Mouse (Mus musculus): ENCODE measurements around the gene Mug1.
"Not testable (repeated sequence)": the region's sequence is repeated elsewhere in the genome, so short reads cannot be mapped to it uniquely, and the experiment has no call there.

The Mug1 gene

GRCm38 (mm10) chr6:121838271-121838670 lies at the start of gene Mug1:
Mug1 (plus strand) TSS chr6:121838541.
- DNase-seq (ENCODE audit: low spot score in 2 of 2): not testable (repeated sequence)

DNA sequence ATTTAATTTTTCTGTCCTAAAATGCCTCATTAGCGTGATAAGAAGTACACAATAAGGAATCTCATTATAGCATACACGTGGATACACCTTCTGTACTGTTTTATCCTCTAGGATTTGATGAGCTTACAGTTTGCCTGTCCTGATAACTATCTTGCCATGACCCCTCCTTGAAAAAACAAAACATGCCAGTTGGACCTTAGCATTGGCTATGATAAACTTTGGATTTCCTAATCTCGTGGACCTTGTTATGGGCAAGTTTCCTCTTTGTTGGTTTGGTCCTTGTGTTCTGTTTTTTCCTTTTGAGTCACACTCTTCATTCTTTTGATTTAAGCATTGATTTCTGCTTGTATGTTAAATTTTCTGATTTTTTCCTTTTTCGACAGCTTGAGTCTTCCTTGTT lies 10.3 kb upstream of the Mug1 start:
- DNase-seq (ENCODE audit: low spot score in 2 of 2): no peak

DNA sequence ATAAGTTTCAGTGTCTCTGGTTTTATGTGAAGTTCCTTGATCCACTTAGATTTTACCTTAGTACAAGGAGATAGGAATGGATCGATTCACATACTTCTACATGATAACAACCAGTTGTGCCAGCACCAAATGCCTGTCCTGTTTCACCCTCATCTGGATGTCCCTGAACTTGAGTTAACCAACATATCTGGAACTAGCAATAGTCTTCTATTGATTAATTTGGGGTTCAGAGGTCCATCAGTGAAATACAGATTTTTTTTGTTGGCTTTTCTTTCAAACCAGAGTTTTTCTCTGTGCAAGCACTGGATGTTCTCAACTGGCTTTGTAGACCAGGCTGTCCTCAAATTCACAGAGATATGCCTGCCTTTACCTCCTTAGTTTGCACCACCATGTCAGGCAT lies 2.0 kb upstream of the Mug1 start:
- DNase-seq (ENCODE audit: low spot score in 2 of 2): no peak

- DNase-seq (ENCODE audit: low spot score in 2 of 2): no peak
These were observed 10.0 kb downstream of the Mug1 start for GRCm38 (mm10) chr6:121848378-121848777.

All from spleen, postnatal 14 days (tissue).